Mouse (Mus musculus) gastrocnemius, postnatal 4 days (tissue): ENCODE measurements at regions not wholly inside any gene's neighbourhood (a gene's known extent, or its start where the extent isn't known, plus 50 kb on each side); places are given as distances from the start of the nearest gene placed in this dataset.

Experiments
- DNase-seq, 2 experiments: peaks; one replicate each; pipeline ENCODE4 v3.0.0; 2021 to 2022; ENCODE audit warnings: low spot score in 2 of 2, mixed read lengths in 2 of 2

GRCm38 (mm10) chr7:90058636-90059035 lies 71.4 kb upstream of the Picalm start:
- DNase-seq, result no peak

DNA sequence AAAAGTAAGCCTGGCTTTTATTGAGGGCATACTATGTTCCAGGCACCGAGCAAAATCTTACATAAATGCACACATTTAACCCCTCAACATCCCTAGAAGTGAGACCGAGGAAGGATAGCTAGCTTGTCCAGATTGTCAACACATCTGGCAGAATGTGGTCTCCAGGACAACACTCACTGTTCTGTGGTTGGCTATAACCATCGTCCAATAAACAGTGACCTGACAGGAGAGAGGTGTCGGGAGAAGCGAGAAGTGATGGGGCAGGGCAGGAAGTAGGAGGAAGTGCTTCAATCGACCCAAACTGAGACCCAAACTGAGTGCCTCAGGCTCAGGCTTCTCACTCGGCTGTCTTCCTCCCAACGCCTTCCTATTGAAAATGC lies 70.8 kb upstream of the Picalm start:
- no peak for DNase-seq

DNA sequence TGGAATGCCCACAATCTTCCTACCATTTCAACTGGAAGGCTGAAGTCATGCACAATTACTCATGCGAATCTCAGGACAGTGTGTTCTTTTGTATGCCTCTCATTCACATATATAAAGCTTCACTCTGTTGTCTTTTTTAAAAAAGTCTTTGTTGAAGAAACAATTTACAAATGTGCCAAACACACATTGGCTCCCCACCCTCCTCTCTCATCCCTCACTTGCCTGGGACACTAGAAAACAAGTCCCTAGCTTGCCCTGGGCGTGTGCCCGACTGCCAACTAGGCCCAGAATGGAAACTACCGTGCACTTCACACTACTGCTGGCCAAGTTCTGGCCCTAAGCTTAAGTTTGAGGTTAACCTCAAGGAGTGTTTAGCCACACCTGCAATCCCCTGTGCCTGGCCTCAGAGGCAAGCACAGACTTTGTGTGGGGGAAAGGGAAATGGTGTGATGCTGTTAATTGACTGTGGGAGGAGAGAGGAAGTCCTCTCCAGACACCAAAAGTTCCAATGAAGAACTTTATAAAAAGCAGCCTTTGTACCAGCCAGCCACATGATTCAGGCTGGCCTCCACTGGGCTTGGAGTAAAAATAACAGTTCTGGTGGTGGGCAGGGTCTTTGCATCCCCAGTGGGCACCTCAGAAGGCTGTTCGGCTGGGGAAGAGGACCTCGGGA lies 70.2 kb upstream of the Picalm start:
- DNase-seq, result no peak

GRCm38 (mm10) chr7:90060343-90061175 lies 69.5 kb upstream of the Picalm start:
- DNase-seq, result no peak

DNA sequence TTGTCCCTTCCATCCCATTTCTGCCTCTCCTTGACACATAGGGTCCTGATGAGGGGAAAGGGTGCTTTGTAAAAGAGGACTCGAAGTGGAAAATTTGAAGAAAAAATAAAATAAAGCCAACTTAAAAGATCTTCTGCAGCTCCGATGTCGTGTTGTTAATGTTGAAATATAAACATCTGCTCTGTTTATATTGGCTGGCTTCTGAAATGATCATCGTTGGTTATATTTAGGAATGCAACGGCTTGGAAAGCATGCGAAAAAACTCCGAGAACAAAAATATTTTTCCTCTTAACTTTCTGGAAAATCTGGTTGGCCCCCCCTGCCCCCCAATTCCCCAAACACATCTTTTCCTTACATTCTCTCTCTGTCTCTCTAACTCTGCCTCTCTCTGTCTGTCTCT lies 68.3 kb upstream of the Picalm start:
- DNase-seq, result no peak

GRCm38 (mm10) chr7:90062874-90063273 lies 67.1 kb upstream of the Picalm start:
- DNase-seq, result no peak

DNA sequence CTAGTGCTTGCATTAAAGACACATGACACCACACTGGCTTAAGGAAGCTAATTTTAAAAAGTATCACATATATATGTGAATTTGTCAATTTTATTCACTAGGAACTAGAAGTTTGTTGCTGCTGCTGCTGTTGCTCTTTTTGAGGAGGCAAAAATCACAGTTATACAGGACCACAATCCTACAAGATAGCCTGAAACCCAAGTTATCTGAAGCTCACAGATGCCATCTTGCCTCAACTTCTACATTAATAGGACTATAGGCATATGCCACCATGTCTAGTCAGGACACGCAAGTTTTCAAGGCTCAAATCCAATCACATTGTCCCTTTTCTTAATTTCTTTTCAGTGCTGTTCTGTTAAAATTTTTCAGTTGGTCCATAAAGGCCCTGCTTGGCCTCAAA lies 65.8 kb upstream of the Picalm start:
- DNase-seq, result no peak

DNA sequence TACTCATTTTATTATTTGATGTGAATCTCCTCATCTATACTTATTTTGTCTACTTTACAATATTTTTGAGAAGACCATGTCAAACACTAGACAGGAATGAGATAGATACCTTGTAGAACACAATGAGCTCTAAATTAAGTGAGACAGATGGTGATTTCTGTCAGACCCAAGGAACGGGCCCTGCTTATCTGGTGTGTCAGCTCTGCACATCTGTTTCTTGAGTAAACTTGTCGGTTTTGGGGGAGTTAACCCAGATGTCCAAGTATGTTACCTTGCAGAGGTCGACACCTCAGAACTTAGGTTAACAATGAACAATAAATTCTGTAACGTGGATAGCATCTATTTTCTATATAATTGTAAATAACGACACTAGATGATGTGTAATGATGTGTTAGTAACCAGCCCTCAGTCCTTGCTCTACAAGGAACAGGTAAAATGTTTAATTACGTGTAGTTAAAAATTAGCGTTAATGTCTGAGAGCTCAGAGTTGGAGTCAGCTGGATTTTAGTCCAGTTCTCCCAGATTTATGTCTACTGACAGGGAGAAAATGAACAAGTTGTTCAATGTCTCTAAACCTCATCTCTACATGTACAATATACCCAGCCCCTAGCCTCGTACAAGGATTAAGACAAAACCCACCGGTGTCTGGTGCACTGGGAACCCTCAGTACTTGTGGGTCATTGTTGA lies 64.6 kb upstream of the Picalm start:
- no peak for DNase-seq

DNA sequence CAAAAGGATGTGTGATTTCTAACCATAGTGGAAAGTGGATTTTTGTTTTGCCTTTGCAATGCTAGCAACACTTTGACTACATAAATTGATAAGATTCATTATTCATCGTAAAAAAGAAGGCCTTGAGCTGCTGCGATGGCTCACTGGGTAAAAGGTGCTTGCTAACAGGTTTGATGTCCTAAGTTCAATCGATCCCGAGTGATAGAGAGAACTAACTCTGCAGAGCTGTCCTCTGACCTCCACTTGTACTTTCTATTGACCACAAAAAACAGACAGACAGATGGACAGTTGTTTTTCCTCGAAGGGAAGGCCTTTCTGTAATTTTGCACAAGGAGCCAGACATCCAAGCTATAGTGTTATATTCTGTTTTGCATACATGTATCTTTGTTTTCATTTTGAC lies 63.7 kb upstream of the Picalm start:
- no peak for DNase-seq

GRCm38 (mm10) chr7:90067961-90068665 lies 61.9 kb upstream of the Picalm start:
- DNase-seq, result no peak

- DNase-seq, result no peak
Measured at GRCm38 (mm10) chr7:90070267-90070666, 59.7 kb upstream of the Picalm start.

DNA sequence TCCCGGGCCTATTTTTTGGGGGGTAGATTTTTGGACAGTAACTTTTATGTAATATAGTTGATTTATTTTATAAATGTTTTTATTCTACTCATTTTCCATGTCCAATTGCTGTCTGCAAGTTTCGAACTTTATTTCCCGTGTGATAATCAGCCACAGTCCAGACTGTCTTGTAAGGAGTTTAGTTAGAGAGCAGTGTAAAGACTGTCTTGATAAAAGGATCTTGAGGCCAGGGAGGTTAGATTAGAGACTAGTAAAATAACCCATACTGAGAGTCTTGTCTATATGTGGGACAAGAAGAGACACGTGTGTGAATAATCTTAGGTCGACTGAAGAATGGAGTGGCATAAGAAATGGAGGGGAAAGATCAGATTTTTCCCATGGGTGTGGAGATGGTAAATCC lies 56.1 kb upstream of the Picalm start:
- no peak for DNase-seq

DNA sequence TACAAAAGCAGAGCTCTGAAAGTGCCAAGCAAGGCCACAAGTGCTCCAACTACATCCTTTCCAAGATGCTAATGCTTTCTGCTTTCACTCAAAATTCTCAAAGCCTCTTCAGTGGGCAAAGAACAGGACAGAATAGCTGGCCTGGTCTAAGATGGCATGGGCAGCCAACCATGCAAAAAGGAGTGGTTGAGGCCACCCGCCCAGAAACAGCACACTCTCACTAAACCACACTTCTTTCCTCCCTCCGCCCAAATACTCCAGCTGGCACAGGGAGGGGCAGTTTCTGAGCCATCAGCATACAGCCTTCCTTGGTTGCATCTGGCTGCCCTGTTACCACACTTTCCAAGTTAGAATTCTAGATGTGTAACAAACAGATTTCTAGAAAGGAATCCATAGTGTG lies 55.4 kb upstream of the Picalm start:
- DNase-seq, result no peak

GRCm38 (mm10) chr7:90077565-90077964 lies 52.4 kb upstream of the Picalm start:
- DNase-seq, result no peak

DNA sequence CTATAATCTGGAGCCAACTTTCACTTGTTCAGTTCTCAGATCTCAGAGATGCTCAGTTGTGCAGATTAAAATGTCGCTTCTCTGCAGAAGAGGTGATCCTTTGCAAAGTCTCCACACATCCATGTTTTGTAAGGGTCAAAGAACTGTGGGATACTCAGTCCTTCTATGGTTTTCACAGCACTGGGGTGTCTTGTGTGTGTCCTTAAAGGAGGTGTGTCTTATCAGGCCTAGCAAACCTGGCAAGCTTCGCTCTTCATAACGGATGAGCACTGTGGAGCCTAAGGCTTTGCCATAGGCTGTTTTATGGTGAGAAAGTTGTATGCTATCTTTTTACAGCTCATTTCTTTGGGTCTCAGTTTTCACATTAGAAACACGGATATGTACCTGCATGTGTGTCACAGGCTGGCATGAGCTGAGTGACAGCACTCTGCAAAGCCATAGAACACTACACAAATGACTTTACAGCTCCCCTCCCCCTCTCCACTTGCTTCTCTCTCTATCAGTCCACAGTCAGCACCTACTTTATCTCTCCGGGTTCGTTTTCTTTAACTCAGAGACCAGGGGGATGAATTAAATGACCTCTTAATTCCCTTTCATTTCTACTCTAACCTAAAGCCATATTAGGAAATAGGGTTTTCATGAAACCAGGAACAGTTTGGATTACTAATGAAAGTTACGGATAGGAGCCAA lies 49.8 kb upstream of the Picalm start:
- no peak for DNase-seq
